Mouse (Mus musculus): ENCODE results near the gene Ndufs8. TPM values are rescaled to one million over a fixed set of nuclear protein-coding genes. Genes with fewer than 3 reads are reported as not detected.

Gene Ndufs8
- 180 and 250 TPM in 2 replicates for polyA plus RNA-seq (2012; rRNA removed)

DNA sequence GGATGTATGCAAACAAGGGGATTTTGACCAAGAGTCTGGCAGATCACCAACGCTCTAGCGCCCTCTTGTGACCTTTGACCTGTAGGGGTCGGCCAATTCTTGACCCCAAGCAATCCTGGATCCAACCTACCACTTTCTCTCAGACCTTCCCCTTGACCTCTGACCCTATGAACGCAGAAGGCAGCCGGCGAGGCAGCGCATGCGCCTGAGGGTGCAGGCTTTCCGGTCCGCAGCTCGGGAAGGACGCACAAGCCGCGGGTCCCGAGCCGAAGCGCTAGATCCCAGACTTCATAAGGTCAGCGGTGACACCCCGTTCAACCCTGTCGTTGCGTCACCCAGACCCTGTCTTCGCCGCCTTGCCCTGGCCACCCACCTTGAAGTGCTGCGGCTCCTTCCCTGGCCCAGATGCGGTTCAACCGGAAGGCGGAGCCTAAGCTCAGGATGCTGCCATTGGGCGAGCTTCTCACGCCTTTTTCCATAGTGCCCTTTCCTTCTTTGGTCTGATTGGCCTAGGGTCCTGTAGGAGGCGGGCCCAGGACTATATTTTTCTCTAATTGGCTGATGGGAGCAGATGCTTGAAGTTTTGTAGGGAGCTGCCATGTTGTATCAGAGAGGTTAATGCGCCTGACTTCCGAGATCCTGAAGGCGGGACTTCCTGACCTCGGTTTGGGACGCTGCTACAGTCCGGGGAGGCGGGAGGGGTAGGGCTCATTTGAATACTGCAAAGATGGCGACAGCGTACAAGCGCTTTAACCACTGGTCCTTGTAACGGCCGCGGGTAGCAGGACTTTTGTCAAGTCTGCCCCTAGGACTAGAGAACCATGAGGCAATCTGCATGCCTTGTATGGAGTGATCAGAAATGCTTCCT is at the start of gene Ndufs8:
TSS of gene Ndufs8 (minus strand) at position 438 of the 868 bp plus-strand sequence.

GRCm38 (mm10) chr19:3958470-3958869 is 45.9 kb upstream of the Ndufs8 start, which contains the start of gene Aldh3b3:
TSS of gene Aldh3b3 (plus strand) at chr19:3958645.

GRCm38 (mm10) chr19:3935032-3935895 is 22.7 kb upstream of the Ndufs8 start, which contains the start of gene Unc93b1:
TSS of gene Unc93b1 (plus strand) at chr19:3935186.

DNA sequence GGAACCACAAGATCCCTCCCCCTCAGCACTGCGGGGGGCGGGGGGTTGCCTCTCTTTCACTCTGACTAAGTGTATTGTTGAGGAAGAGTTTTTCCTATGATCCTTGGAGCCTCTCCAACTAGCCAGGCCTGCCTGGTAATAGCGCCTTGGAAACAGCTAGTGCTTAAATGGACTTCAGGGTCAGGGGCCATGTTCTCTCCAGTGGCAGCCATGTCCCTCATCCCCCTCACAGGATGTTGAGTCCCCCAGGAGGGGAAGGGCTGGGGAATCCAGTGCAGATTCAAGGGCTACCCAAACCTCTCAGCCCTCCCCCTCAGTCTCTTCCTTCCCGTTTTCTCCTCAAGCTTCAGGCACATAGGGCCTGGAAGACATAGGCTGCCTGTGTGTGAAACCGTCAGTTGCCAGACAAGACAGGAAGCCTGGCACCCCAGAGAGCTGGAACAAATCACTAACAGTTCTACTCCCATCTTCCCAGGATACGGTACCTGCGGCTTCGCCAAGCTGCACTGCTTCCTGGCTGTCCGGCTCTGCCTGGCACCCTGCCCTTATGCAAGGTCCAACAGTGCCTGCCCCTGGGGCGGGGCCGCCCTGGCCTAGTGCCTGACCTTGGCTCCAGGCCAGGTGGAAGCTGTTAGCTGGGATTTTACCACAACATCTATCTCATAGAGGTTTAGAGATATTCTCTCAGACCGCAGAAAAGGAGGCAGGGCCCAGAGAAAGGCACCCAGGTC is 16.8 kb upstream of the Ndufs8 start, which contains the start of gene Aldh3b1:
TSS of gene Aldh3b1 (minus strand) at position 598 of the 731 bp plus-strand sequence.

DNA sequence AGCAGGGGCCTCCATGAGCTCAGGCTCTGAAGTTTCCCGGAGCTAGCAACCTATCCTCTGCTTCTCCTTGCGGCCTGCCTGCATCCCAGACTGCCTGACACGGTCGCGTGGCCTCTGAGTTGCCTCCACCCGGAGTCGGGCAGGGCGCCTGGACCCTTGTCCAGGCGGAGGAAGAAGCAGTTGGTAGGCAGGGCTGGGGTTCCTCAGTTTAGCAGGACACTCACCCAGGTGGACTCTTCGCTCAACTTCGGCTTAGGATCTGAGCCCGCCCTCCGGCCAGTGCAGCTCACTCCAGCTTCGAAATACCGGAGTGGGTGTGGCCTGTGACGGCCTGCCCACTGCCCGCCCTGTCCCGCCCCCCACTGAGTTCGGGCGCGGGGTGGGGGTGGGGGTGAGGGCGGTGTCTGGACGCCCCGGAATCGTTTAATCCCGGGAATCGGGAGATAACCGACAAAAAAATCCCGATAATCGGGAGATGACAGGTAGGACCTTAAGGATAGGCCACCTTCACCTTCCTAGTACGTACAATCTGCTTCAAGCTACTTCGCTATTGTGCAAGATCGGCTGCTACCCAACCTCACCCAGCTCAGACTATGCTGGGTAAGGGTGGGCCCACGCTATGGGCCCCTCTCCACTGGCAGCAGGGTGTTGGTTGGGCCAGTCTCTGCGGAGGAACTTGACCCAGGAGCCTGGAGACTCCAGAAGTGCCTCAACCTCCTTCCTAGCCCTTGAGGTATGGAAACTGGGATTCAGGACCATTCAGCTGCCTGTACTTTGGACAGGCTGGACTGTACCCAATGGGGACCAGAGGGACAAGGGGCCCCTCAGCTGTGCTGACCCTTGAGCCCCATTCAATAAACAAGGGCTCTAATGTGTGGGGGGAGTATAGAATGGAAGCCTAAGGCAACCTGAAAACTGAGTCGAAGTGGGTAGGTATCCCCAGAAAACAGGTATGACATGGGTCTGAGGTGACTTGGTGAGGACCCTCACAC is 5.5 kb downstream of the Ndufs8 start, which contains the start of gene Tcirg1:
TSS of gene Tcirg1 (minus strand) at position 339 of the 992 bp plus-strand sequence.

Other genes starting within 250 kb of the Ndufs8 start
- 40.9 and 44.6 TPM in 2 replicates for gene Lrp5, start 226.2 kb downstream of the Ndufs8 start, polyA plus RNA-seq (2012; rRNA removed)
- 14.1 and 19.8 TPM in 2 replicates for gene 1810055G02Rik, start 204.5 kb downstream of the Ndufs8 start, polyA plus RNA-seq (2012; rRNA removed)
- 3.0 and 4.4 TPM in 2 replicates for gene Kmt5b, start 145.4 kb downstream of the Ndufs8 start, polyA plus RNA-seq (2012; rRNA removed)
- gene Chka, start 61.0 kb downstream of the Ndufs8 start, polyA plus RNA-seq (2012; rRNA removed), result 32.5 and 46.5 TPM in 2 replicates
- gene Tcirg1, start 5.6 kb downstream of the Ndufs8 start, polyA plus RNA-seq (2012; rRNA removed), result 67.3 and 72.2 TPM in 2 replicates
- 2.0 TPM in 2 replicates for gene Aldh3b1, start 17.0 kb upstream of the Ndufs8 start, polyA plus RNA-seq (2012; rRNA removed)
- 31.5 and 46.6 TPM in 2 replicates for gene Unc93b1, start 22.4 kb upstream of the Ndufs8 start, polyA plus RNA-seq (2012; rRNA removed)
- gene Aldh3b3, start 45.9 kb upstream of the Ndufs8 start, polyA plus RNA-seq (2012; rRNA removed), result 0.15 and 0.23 TPM in 2 replicates
- gene Aldh3b2, start 59.6 kb upstream of the Ndufs8 start, polyA plus RNA-seq (2012; rRNA removed), result 32.2 and 43.3 TPM in 2 replicates
- 11.4 and 16.6 TPM in 2 replicates for gene Acy3, start 73.8 kb upstream of the Ndufs8 start, polyA plus RNA-seq (2012; rRNA removed)
- not detected in 2 replicates for gene Tbx10, start 80.0 kb upstream of the Ndufs8 start, polyA plus RNA-seq (2012; rRNA removed)
- gene Nudt8, start 87.8 kb upstream of the Ndufs8 start, polyA plus RNA-seq (2012; rRNA removed), result 14.0 and 30.7 TPM in 2 replicates
- 0.82 and 1.4 TPM in 2 replicates for gene Gm49405, start 87.9 kb upstream of the Ndufs8 start, polyA plus RNA-seq (2012; rRNA removed)
- gene Doc2g, start 90.5 kb upstream of the Ndufs8 start, polyA plus RNA-seq (2012; rRNA removed), result 6.4 and 6.9 TPM in 2 replicates
- 125 and 129 TPM in 2 replicates for gene Ndufv1, start 100.0 kb upstream of the Ndufs8 start, polyA plus RNA-seq (2012; rRNA removed)
- 1,477 and 1,578 TPM in 2 replicates for gene Gstp1, start 125.2 kb upstream of the Ndufs8 start, polyA plus RNA-seq (2012; rRNA removed)
- 160 and 194 TPM in 2 replicates for gene Gstp2, start 133.2 kb upstream of the Ndufs8 start, polyA plus RNA-seq (2012; rRNA removed)
- 1.6 and 1.9 TPM in 2 replicates for gene Gstp3, start 146.8 kb upstream of the Ndufs8 start, polyA plus RNA-seq (2012; rRNA removed)
- gene Cabp2, start 168.8 kb upstream of the Ndufs8 start, polyA plus RNA-seq (2012; rRNA removed), result not detected in 2 replicates
- 155 and 221 TPM in 2 replicates for gene Cdk2ap2, start 184.4 kb upstream of the Ndufs8 start, polyA plus RNA-seq (2012; rRNA removed)
- gene Pitpnm1, start 187.2 kb upstream of the Ndufs8 start, polyA plus RNA-seq (2012; rRNA removed), result 68.7 and 72.3 TPM in 2 replicates
- 25.6 and 32.7 TPM in 2 replicates for gene Aip, start 213.1 kb upstream of the Ndufs8 start, polyA plus RNA-seq (2012; rRNA removed)
- not detected in 2 replicates for gene Gpr152, start 227.0 kb upstream of the Ndufs8 start, polyA plus RNA-seq (2012; rRNA removed)
- not detected in 2 replicates for gene Cabp4, start 231.3 kb upstream of the Ndufs8 start, polyA plus RNA-seq (2012; rRNA removed)
- 140 and 142 TPM in 2 replicates for gene Coro1b, start 235.8 kb upstream of the Ndufs8 start, polyA plus RNA-seq (2012; rRNA removed)
- gene Ptprcap, start 240.8 kb upstream of the Ndufs8 start, polyA plus RNA-seq (2012; rRNA removed), result 25.8 and 51.7 TPM in 2 replicates

Measured in stomach, adult 2 months (tissue).